Mouse (Mus musculus): Measurements from ENCODE around the gene Invs. TPM values are rescaled to one million over a fixed set of nuclear protein-coding genes. Genes with fewer than 3 reads are reported as not detected.

Invs gene
- polyA plus RNA-seq, 1 experiment from 2014 or later: 5.8 TPM

DNA sequence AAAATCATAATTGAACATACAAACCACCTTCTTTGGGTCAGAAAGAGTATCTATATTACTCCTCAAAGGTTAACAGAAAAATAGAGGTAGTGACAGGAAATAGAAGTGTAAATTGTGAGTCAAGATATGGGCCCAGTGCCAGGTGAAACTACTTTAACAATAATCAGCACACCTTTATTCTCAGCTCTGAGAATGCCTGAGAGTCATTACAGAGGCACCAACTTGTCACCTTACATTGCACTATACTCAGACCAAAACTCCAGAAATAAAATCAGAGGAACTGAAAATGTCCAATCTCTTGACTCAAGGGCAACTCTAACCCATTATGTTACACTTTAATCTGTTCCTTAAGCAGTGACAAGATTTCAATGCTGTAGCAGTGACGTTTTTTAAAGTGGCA is 11.4 kb upstream of the Invs start:
- H3K27me3 ChIP-seq (replicated peaks; ENCODE audit: control insufficient read depth, insufficient read depth, low read length): no peaks in the 10 kb centered on the region
- no peaks in the 10 kb centered on the region for H3K36me3 ChIP-seq (ENCODE audit: control insufficient read depth, insufficient read depth, low read length)
- DNase-seq (ENCODE audit: low spot score): no peak

DNA sequence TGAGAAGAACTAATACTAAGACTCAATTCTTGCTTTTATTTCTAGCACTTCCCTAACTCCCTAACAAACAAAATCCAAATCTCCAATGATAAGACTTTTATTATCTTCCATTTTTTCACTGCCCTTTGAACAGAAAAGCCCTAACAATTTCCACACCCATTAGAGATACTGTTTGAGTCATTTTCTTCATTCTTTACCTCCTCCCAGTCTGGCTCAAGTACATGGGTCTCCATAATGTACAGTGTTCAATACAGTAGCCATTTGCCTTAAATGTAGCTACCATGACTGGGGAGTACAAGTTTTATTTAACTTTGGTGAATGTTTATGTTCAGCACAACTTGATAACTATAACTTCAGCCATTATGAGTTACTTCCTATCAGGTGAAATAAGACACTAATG is 9.0 kb upstream of the Invs start:
- Histone ChIP-seq H3K27ac (replicated peaks; ENCODE audit: low read depth, low read length) (no peak overlapping the region), H3K27me3 (replicated peaks; ENCODE audit: control insufficient read depth, insufficient read depth, low read length) (no peaks in the 10 kb centered on the region), H3K9ac (ENCODE audit: low read depth, low read length) (no peak overlapping the region), H3K4me2 (ENCODE audit: low read depth, low read length) (no peak overlapping the region), H3K9me3 (ENCODE audit: control insufficient read depth, low read length) (no peaks in the 10 kb centered on the region), H3K4me1 (ENCODE audit: control insufficient read depth, insufficient read depth, low read length) (no peaks in the 10 kb centered on the region), H3K4me3 (ENCODE audit: low read depth, low read length) (no peak overlapping the region), H3K36me3 (ENCODE audit: control insufficient read depth, insufficient read depth, low read length) (no peaks in the 10 kb centered on the region)
- no peak for ATAC-seq (ENCODE audit: low read depth)
- DNase-seq (ENCODE audit: low spot score): no peak

More for the DNA sequence above, 11.4 kb upstream of the Invs start:
- no peak overlapping the region for H3K4me2 ChIP-seq (ENCODE audit: low read depth, low read length)
- H3K4me3 ChIP-seq (ENCODE audit: low read depth, low read length): no peak overlapping the region
- H3K9me3 ChIP-seq (ENCODE audit: control insufficient read depth, low read length): no peaks in the 10 kb centered on the region
- H3K9ac ChIP-seq (ENCODE audit: low read depth, low read length): no peak overlapping the region
- no peak overlapping the region for H3K27ac ChIP-seq (replicated peaks; ENCODE audit: low read depth, low read length)
- 73% methylated on average over 1 of the region's 1 CpGs for WGBS
- H3K4me1 ChIP-seq (ENCODE audit: control insufficient read depth, insufficient read depth, low read length): no peaks in the 10 kb centered on the region
- no peak for ATAC-seq (ENCODE audit: low read depth)

DNA sequence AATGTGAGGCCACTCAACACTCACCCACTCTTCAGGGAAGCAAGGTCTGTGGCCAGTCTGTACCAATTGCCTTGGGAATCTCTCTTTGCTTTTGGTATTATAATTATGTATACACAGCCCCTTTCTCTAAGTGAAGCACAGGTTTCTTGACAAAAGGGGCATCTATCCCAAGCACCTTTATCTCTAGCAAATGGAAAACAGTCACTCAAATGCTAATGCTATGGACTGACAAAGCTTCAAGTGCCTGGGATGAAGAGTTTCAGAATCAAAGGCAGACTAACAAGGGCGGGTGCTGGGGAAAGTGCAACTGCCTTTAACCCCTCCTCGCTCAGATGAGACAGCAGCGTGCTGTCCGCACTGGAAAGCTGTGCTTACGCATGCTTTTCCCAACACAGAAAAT is 7.7 kb upstream of the Invs start:
- WGBS: 55% methylated on average over 5 of the region's 5 CpGs

DNA sequence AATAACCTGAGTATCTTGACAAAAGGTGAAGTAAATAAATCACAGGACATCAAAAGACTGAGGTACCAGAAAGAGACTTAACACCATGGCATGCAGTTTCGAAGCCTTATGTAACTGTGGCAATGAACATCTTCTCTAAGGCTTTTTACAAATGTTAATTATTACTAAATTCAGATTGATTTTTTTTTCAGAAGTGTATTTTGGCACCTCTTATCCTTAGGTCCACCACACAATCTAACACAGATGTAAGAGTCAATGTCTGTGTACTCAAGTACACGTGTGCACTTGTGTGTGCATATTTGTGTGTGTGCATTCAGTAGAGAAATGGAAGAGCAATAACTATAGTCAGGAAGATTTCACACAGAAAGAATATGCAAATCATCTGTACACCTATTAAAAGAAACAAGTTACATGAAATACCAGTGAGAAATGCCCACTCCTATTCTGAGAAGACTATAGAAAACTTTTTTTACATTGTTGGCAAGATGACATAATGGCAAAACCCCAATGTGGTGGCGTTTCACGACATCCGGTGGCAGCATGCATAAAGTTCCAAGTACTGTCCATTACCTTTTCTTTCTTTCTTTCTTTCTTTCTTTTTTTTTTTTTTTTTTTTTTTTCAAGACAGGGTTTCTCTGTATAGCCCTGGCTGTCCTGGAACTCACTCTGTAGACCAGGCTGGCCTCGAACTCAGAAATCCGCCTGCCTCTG is 6.3 kb upstream of the Invs start:
- no peak for ATAC-seq (ENCODE audit: low read depth)
- no peak overlapping the region for H3K4me3 ChIP-seq (ENCODE audit: low read depth, low read length)

More for the DNA sequence above, 7.7 kb upstream of the Invs start:
- H3K4me2 ChIP-seq (ENCODE audit: low read depth, low read length): no peak overlapping the region
- no peak for ATAC-seq (ENCODE audit: low read depth)
- no peak overlapping the region for H3K4me3 ChIP-seq (ENCODE audit: low read depth, low read length)
- H3K9me3 ChIP-seq (ENCODE audit: control insufficient read depth, low read length): no peaks in the 10 kb centered on the region
- no peaks in the 10 kb centered on the region for H3K36me3 ChIP-seq (ENCODE audit: control insufficient read depth, insufficient read depth, low read length)
- H3K27ac ChIP-seq (replicated peaks; ENCODE audit: low read depth, low read length): no peak overlapping the region
- H3K27me3 ChIP-seq (replicated peaks; ENCODE audit: control insufficient read depth, insufficient read depth, low read length): no peaks in the 10 kb centered on the region
- no peak overlapping the region for H3K9ac ChIP-seq (ENCODE audit: low read depth, low read length)
- H3K4me1 ChIP-seq (ENCODE audit: control insufficient read depth, insufficient read depth, low read length): no peaks in the 10 kb centered on the region
- no peak for DNase-seq (ENCODE audit: low spot score)

DNA sequence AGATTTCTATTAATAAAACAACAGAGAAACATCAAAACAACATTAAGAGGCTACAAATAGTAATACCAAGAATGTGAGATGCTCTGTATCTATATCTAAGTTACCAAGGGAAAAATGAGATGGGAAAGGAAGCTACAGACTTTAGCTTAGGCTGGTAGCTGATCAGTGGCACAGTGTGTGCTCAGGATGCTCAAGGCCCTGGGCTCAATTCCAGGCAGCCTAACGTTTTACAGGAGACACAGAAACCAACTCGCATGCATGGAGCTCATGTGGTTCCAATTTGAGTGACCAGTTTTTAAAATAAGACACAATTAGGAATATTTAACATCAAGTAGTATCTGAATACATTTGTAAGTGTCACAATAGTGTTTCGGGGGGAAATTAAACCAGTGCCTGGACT is 3.8 kb upstream of the Invs start:
- Histone ChIP-seq H3K27ac (replicated peaks; ENCODE audit: low read depth, low read length) (no peak overlapping the region), H3K9ac (ENCODE audit: low read depth, low read length) (no peak overlapping the region), H3K4me1 (ENCODE audit: control insufficient read depth, insufficient read depth, low read length) (peaks cover 7% of the 10 kb centered on the region; the same call in 1 of the 2 replicates), H3K9me3 (ENCODE audit: control insufficient read depth, low read length) (no peaks in the 10 kb centered on the region), H3K27me3 (replicated peaks; ENCODE audit: control insufficient read depth, insufficient read depth, low read length) (no peaks in the 10 kb centered on the region), H3K36me3 (ENCODE audit: control insufficient read depth, insufficient read depth, low read length) (no peaks in the 10 kb centered on the region), H3K4me3 (ENCODE audit: low read depth, low read length) (no peak overlapping the region), H3K4me2 (ENCODE audit: low read depth, low read length) (no peak overlapping the region)
- ATAC-seq (ENCODE audit: low read depth) (no peak), DNase-seq (ENCODE audit: low spot score) (no peak)
- 59% methylated on average over 3 of the region's 3 CpGs for WGBS

More for the DNA sequence above, 6.3 kb upstream of the Invs start:
- H3K9me3 ChIP-seq (ENCODE audit: control insufficient read depth, low read length): no peaks in the 10 kb centered on the region
- no peaks in the 10 kb centered on the region for H3K27me3 ChIP-seq (replicated peaks; ENCODE audit: control insufficient read depth, insufficient read depth, low read length)
- H3K36me3 ChIP-seq (ENCODE audit: control insufficient read depth, insufficient read depth, low read length): no peaks in the 10 kb centered on the region
- no peaks in the 10 kb centered on the region for H3K4me1 ChIP-seq (ENCODE audit: control insufficient read depth, insufficient read depth, low read length)
- H3K27ac ChIP-seq (replicated peaks; ENCODE audit: low read depth, low read length): no peak overlapping the region
- DNase-seq (ENCODE audit: low spot score): no peak
- no peak overlapping the region for H3K9ac ChIP-seq (ENCODE audit: low read depth, low read length)
- no peak overlapping the region for H3K4me2 ChIP-seq (ENCODE audit: low read depth, low read length)
- WGBS: 97% methylated on average over 7 of the region's 7 CpGs

DNA sequence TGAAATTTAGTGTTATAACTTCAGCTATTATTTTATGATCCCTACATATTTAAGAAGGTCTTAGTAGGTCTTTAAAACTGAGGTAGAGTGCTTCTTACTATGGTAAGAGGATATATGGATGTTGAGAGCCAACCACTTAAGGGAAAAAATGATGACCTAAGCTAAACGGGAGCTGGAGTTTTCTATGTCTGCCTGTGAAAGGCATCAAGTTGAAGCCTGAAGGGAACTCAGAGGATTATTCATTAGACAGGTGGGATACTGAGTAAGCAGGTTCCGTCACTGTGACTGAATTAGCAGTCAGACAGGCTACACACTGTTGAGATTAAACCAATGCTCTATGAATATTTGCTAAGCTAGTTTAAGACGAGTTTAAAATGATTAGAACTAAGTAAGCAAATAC is 2.5 kb upstream of the Invs start:
- ATAC-seq (ENCODE audit: low read depth) (no peak), DNase-seq (ENCODE audit: low spot score) (no peak)
- H3K4me1 ChIP-seq (ENCODE audit: control insufficient read depth, insufficient read depth, low read length): peaks cover 7% of the 10 kb centered on the region; the same call in 1 of the 2 replicates
- H3K4me2 ChIP-seq (ENCODE audit: low read depth, low read length): no peak overlapping the region
- H3K4me3 ChIP-seq (ENCODE audit: low read depth, low read length): no peak overlapping the region
- no peaks in the 10 kb centered on the region for H3K27me3 ChIP-seq (replicated peaks; ENCODE audit: control insufficient read depth, insufficient read depth, low read length)
- H3K9me3 ChIP-seq (ENCODE audit: control insufficient read depth, low read length): no peaks in the 10 kb centered on the region
- WGBS: 70% methylated on average over 3 of the region's 3 CpGs
- H3K9ac ChIP-seq (ENCODE audit: low read depth, low read length): no peak overlapping the region
- H3K36me3 ChIP-seq (ENCODE audit: control insufficient read depth, insufficient read depth, low read length): no peaks in the 10 kb centered on the region
- H3K27ac ChIP-seq (replicated peaks; ENCODE audit: low read depth, low read length): no peak overlapping the region

DNA sequence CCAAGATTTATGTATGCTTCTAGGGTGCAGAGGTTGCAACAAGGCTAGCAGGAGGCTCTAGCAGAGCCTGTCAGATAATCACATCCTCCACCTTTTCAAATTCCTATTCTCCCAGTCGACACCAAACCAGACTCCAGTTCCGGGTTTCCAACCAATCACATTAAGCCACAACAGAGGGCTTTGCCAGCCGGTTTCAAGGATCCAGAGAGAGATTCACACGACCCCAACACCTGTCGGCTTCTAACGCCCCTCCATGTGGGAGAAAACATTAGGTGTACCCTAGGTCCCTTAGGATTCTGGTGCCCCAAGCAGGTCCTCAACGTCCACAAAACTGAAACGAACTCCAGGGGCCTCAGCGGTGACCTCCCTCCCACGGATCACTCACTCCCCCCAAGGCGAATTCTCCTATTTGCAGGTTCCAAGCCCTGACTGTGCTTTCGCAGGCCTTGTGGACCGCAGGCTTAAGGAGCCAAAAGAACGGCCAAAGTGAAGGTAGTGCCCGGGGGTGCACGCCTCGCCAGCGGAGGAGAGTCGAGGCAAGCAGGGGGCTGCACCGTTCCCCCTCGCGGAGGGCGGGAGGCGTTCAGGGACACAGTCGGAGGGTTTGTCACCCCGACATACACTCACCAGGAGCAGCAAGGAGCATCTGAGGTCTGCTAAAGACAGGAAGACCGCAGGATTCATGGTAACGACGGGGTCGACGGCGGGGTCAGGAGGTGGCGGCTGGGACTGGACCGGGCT is 633 bp upstream of the Invs start:
- Histone ChIP-seq H3K4me2 (ENCODE audit: low read depth, low read length) (peak overlapping the region; percentile 78), H3K36me3 (ENCODE audit: control insufficient read depth, insufficient read depth, low read length) (no peaks in the 10 kb centered on the region), H3K9me3 (ENCODE audit: control insufficient read depth, low read length) (no peaks in the 10 kb centered on the region), H3K4me3 (ENCODE audit: low read depth, low read length) (peak overlapping the region; percentile 86), H3K4me1 (ENCODE audit: control insufficient read depth, insufficient read depth, low read length) (peaks cover 7% of the 10 kb centered on the region; the same call in 1 of the 2 replicates), H3K9ac (ENCODE audit: low read depth, low read length) (peak overlapping the region; percentile 87), H3K27me3 (replicated peaks; ENCODE audit: control insufficient read depth, insufficient read depth, low read length) (no peaks in the 10 kb centered on the region), H3K27ac (replicated peaks; ENCODE audit: low read depth, low read length) (peak overlapping the region; percentile 63; the same call in 1 of the 2 replicates)
- peak; percentile 21 for ATAC-seq (ENCODE audit: low read depth)
- WGBS: under 1% methylated on average over 29 of the region's 34 CpGs
- peak; percentile 24 for DNase-seq (ENCODE audit: low spot score)

DNA sequence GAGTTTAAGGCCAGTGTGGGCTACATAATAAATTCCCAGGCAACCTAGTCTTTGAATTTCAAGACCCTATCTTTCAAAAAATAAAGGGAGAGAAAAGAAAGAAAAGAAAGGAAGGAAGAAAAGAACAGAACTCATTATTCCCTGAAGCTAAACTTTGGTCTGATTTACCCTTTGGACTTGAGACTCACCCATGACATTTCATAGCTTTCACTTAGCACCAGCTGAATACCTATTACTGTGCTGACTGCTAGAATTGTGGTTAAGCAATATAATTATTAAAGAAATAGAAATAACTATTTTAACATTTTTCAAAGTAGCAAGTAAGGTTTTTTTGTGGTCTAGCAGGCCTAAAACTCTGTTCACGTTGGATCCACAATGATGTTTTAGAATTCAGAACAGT is 1.6 kb downstream of the Invs start:
- DNase-seq (ENCODE audit: low spot score) (no peak), ATAC-seq (ENCODE audit: low read depth) (no peak)
- no peak overlapping the region for H3K4me3 ChIP-seq (ENCODE audit: low read depth, low read length)
- peaks cover 7% of the 10 kb centered on the region; the same call in 1 of the 2 replicates for H3K4me1 ChIP-seq (ENCODE audit: control insufficient read depth, insufficient read depth, low read length)
- H3K36me3 ChIP-seq (ENCODE audit: control insufficient read depth, insufficient read depth, low read length): peaks cover 4% of the 10 kb centered on the region; the same call in 1 of the 2 replicates
- H3K27me3 ChIP-seq (replicated peaks; ENCODE audit: control insufficient read depth, insufficient read depth, low read length): no peaks in the 10 kb centered on the region
- no peak overlapping the region for H3K27ac ChIP-seq (replicated peaks; ENCODE audit: low read depth, low read length)
- H3K9ac ChIP-seq (ENCODE audit: low read depth, low read length): no peak overlapping the region
- 91% methylated on average over 1 of the region's 1 CpGs for WGBS
- H3K4me2 ChIP-seq (ENCODE audit: low read depth, low read length): no peak overlapping the region
- H3K9me3 ChIP-seq (ENCODE audit: control insufficient read depth, low read length): no peaks in the 10 kb centered on the region
